Mouse (Mus musculus) hindbrain, postnatal 0 days (tissue): ENCODE measurements around the gene Igf2r. TPM values are rescaled to one million over a fixed set of nuclear protein-coding genes. Genes with fewer than 3 reads are reported as not detected.

Source experiments
- ATAC-seq: fragments of 200-750 bp; cut with Nextera tagmentation; 2 replicates; pipeline ENCODE4 v1.8.0; 2017; ENCODE audit warnings: mild to moderate bottlenecking, moderate TSS enrichment, moderate library complexity
- DNase-seq: peaks from one replicate; pipeline ENCODE4 v3.0.0-alpha.2; 2015; ENCODE audit warnings: low spot score
- H3K27ac ChIP-seq: fragments of 300-500 bp; sonication (generic); 2 replicates; pipeline ENCODE4 v1.5.1; 2014; ENCODE audit warnings: mild to moderate bottlenecking
- H3K27me3 ChIP-seq: fragments of 300-500 bp; sonication (generic); 2 replicates; pipeline ENCODE4 v1.6.1; 2014; ENCODE audit warnings: low read length, mixed read lengths; ENCODE audit not compliant: insufficient read depth
- H3K36me3 ChIP-seq: fragments of 300-500 bp; sonication (generic); 2 replicates; pipeline ENCODE4 v1.6.1; 2014; ENCODE audit warnings: low read length, mixed read lengths; ENCODE audit not compliant: insufficient read depth
- H3K4me1 ChIP-seq: fragments of 300-500 bp; sonication (generic); 2 replicates; pipeline ENCODE4 v1.6.1; 2014; ENCODE audit warnings: antibody characterized with exemption, low read length, mixed read lengths; ENCODE audit not compliant: insufficient read depth
- H3K4me2 ChIP-seq: fragments of 300-500 bp; sonication (generic); 2 replicates; pipeline ENCODE4 v1.6.1; 2014; ENCODE audit warnings: low read depth, mild to moderate bottlenecking, low read length, moderate library complexity, mixed read lengths
- H3K4me3 ChIP-seq: fragments of 300-500 bp; sonication (generic); 2 replicates; pipeline ENCODE4 v1.5.1; 2014; ENCODE audit warnings: low read length
- H3K9ac ChIP-seq: fragments of 300-500 bp; sonication (generic); replicated peaks from 2 replicates; pipeline ENCODE4 v1.6.1; 2014; ENCODE audit warnings: mild to moderate bottlenecking, low read length, moderate library complexity, mixed read lengths
- H3K9me3 ChIP-seq: fragments of 300-500 bp; sonication (generic); 2 replicates; pipeline ENCODE4 v1.6.1; 2016; ENCODE audit warnings: low read length, mixed read lengths
- CTCF ChIP-seq: IDR thresholded peaks from 2 replicates; pipeline ENCODE4 v1.5.1; 2016; ENCODE audit warnings: antibody characterized with exemption, control low read depth, low read depth
- WGBS: fragments of 180-500 bp; shearing (Covaris S2); extraction: QIAGEN DNeasy Blood & Tissue Kit; methylation state at CpG from one replicate; pipeline ENCODE4 v1.1.7; 2014; 5-methylcytosine and 5-hydroxymethylcytosine counted together
- polyA plus RNA-seq: library from polyadenylated mRNA; unstranded; fragments of >200 nt; fragmentation: Nextera tagmentation; extraction: Ambion mirVana; gene quantifications from 2 replicates; pipeline ENCODE4 v1.2.1, GENCODE M21; 2015
- total RNA-seq: library from RNA; depleted of rRNA; stranded (reverse); fragments of >200 nt; gene quantifications from 2 replicates; pipeline ENCODE4 v1.2.3, GENCODE M21; 2014

Gene Igf2r
- total and polyA plus RNA-seq, 2 experiments from 2014 or later = 4.7 to 30.7 TPM

- no peak for ATAC-seq
- H3K4me2 ChIP-seq = no peak overlapping the region
- H3K27me3 ChIP-seq = no peaks in the 10 kb centered on the region
- peak; percentile 90 for TF ChIP-seq CTCF
- H3K36me3 ChIP-seq = no peaks in the 10 kb centered on the region
- H3K9me3 ChIP-seq = no peaks in the 10 kb centered on the region
- H3K4me3 ChIP-seq = no peak overlapping the region
- no peak overlapping the region for H3K27ac ChIP-seq
- WGBS = 75% methylated on average over 13 of the region's 13 CpGs
- H3K9ac ChIP-seq = no peak overlapping the region
- peak; percentile 78 for DNase-seq
- no peaks in the 10 kb centered on the region for H3K4me1 ChIP-seq
These were observed 108.7 kb downstream of the Igf2r start for GRCm38 (mm10) chr17:12660572-12661260.

- DNase-seq = no peak
- Histone ChIP-seq H3K27me3 (no peaks in the 10 kb centered on the region), H3K4me1 (no peaks in the 10 kb centered on the region), H3K27ac (no peak overlapping the region), H3K4me2 (no peak overlapping the region), H3K9me3 (no peaks in the 10 kb centered on the region), H3K9ac (no peak overlapping the region), H3K36me3 (no peaks in the 10 kb centered on the region), H3K4me3 (no peak overlapping the region)
- no peak for ATAC-seq
- 95% methylated on average over 10 of the region's 10 CpGs for WGBS
- no peak for TF ChIP-seq CTCF
These were observed 110.2 kb downstream of the Igf2r start for GRCm38 (mm10) chr17:12659233-12659632.

GRCm38 (mm10) chr17:12658784-12659183, 110.7 kb downstream of the Igf2r start:
- Histone ChIP-seq H3K27ac (no peak overlapping the region), H3K9me3 (no peaks in the 10 kb centered on the region), H3K9ac (no peak overlapping the region), H3K36me3 (no peaks in the 10 kb centered on the region), H3K4me3 (no peak overlapping the region), H3K27me3 (no peaks in the 10 kb centered on the region), H3K4me2 (no peak overlapping the region), H3K4me1 (no peaks in the 10 kb centered on the region)
- ATAC-seq (no peak), DNase-seq (no peak)
- 79% methylated on average over 7 of the region's 7 CpGs for WGBS
- no peak for TF ChIP-seq CTCF

- Histone ChIP-seq H3K9me3 (no peaks in the 10 kb centered on the region), H3K27me3 (no peaks in the 10 kb centered on the region), H3K4me3 (no peak overlapping the region), H3K27ac (no peak overlapping the region), H3K4me2 (no peak overlapping the region), H3K9ac (no peak overlapping the region), H3K4me1 (no peaks in the 10 kb centered on the region), H3K36me3 (no peaks in the 10 kb centered on the region)
- WGBS = 83% methylated on average over 7 of the region's 7 CpGs
- no peak for ATAC-seq
- DNase-seq = no peak
- TF ChIP-seq CTCF = no peak
These were observed 113.6 kb downstream of the Igf2r start for GRCm38 (mm10) chr17:12655826-12656225.

GRCm38 (mm10) chr17:12654061-12654460, 115.4 kb downstream of the Igf2r start:
- DNase-seq = no peak

GRCm38 (mm10) chr17:12652604-12653003, 116.9 kb downstream of the Igf2r start:
- Histone ChIP-seq H3K36me3 (no peaks in the 10 kb centered on the region), H3K4me3 (no peak overlapping the region), H3K4me1 (no peaks in the 10 kb centered on the region), H3K4me2 (no peak overlapping the region), H3K27me3 (no peaks in the 10 kb centered on the region), H3K27ac (no peak overlapping the region), H3K9ac (no peak overlapping the region), H3K9me3 (no peaks in the 10 kb centered on the region)
- DNase-seq = no peak
- ATAC-seq = no peak
- WGBS = 93% methylated on average over 11 of the region's 11 CpGs
- TF ChIP-seq CTCF = no peak

More at GRCm38 (mm10) chr17:12654061-12654460, 115.4 kb downstream of the Igf2r start:
- no peak overlapping the region for H3K4me2 ChIP-seq
- H3K9me3 ChIP-seq = no peaks in the 10 kb centered on the region
- H3K9ac ChIP-seq = no peak overlapping the region
- no peaks in the 10 kb centered on the region for H3K4me1 ChIP-seq
- no peak for ATAC-seq
- WGBS = 68% methylated on average over 3 of the region's 3 CpGs
- H3K27me3 ChIP-seq = no peaks in the 10 kb centered on the region
- no peak for TF ChIP-seq CTCF
- H3K36me3 ChIP-seq = no peaks in the 10 kb centered on the region
- no peak overlapping the region for H3K4me3 ChIP-seq
- no peak overlapping the region for H3K27ac ChIP-seq

GRCm38 (mm10) chr17:12645461-12645860, 124.0 kb downstream of the Igf2r start:
- Histone ChIP-seq H3K27ac (no peak overlapping the region), H3K9me3 (no peaks in the 10 kb centered on the region), H3K36me3 (no peaks in the 10 kb centered on the region), H3K4me1 (no peaks in the 10 kb centered on the region), H3K27me3 (no peaks in the 10 kb centered on the region), H3K4me2 (no peak overlapping the region), H3K9ac (no peak overlapping the region), H3K4me3 (no peak overlapping the region)
- no peak for TF ChIP-seq CTCF
- DNase-seq (no peak), ATAC-seq (no peak)
- 83% methylated on average over 5 of the region's 5 CpGs for WGBS
